Mouse (Mus musculus) myocyte (in vitro differentiated cells): ENCODE results near the gene Gm20388. TPM values are rescaled to one million over a fixed set of nuclear protein-coding genes. Genes with fewer than 3 reads are reported as not detected.

ENCODE experiments used
- H3K27me3 ChIP-seq: one replicate; pipeline ENCODE4 v1.6.1; 2011; ENCODE audit not compliant: control insufficient read depth, insufficient read depth, insufficient read length
- H3K36me3 ChIP-seq: one replicate; pipeline ENCODE4 v1.6.1; 2011; ENCODE audit not compliant: control insufficient read depth, insufficient read depth
- H3K4me2 ChIP-seq: one replicate; pipeline ENCODE4 v1.6.1; 2011; ENCODE audit warnings: low read depth, control low read depth
- H3K4me3 ChIP-seq: one replicate; pipeline ENCODE4 v1.5.1; 2011; ENCODE audit warnings: mild to moderate bottlenecking, control low read depth, moderate library complexity
- H3K79me2 ChIP-seq: one replicate; pipeline ENCODE4 v1.6.1; 2011; ENCODE audit not compliant: control insufficient read depth, insufficient read depth
- H3ac ChIP-seq: one replicate; pipeline ENCODE4 v1.6.1; 2011; ENCODE audit not compliant: control insufficient read depth, insufficient read length
- CEBPB ChIP-seq: IDR thresholded peaks from 2 replicates; pipeline ENCODE4 v1.6.1; 2011; ENCODE audit warnings: mild to moderate bottlenecking, moderate library complexity; ENCODE audit not compliant: poor library complexity, insufficient read depth, severe bottlenecking
- E2F4 ChIP-seq: IDR thresholded peaks from one replicate; pipeline ENCODE4 v1.6.1; 2011; ENCODE audit warnings: mild to moderate bottlenecking, control low read depth, moderate library complexity; ENCODE audit not compliant: insufficient read depth
- MAX ChIP-seq: IDR thresholded peaks from one replicate; pipeline ENCODE4 v1.6.1; 2011; ENCODE audit warnings: low read depth, mild to moderate bottlenecking, control low read depth
- MYOD1 ChIP-seq, 3 experiments: IDR thresholded peaks; one replicate each; pipeline ENCODE4 v1.6.1; 2011; ENCODE audit warnings: control low read depth in 2 of 3, low read depth in 2 of 3, mild to moderate bottlenecking in 2 of 3, moderate library complexity in 1 of 3; ENCODE audit not compliant: insufficient read length in 2 of 3, control insufficient read depth in 1 of 3
- MYOG ChIP-seq, 3 experiments: IDR thresholded peaks; one replicate each; pipeline ENCODE4 v1.6.1; 2011; ENCODE audit warnings: control low read depth in 2 of 3, low read depth in 2 of 3, mild to moderate bottlenecking in 2 of 3; ENCODE audit not compliant: insufficient read length in 2 of 3, control insufficient read depth in 1 of 3, insufficient read depth in 1 of 3
- POLR2A ChIP-seq: IDR thresholded peaks from one replicate; pipeline ENCODE4 v1.6.1; 2011; ENCODE audit warnings: low read depth, mild to moderate bottlenecking, control low read depth, moderate library complexity; ENCODE audit not compliant: insufficient read length
- POLR2AphosphoS2 ChIP-seq: IDR thresholded peaks from one replicate; pipeline ENCODE4 v1.6.1; 2011; ENCODE audit warnings: low read depth, control low read depth; ENCODE audit not compliant: insufficient read length
- REST ChIP-seq: IDR thresholded peaks from one replicate; pipeline ENCODE4 v1.6.1; 2011; ENCODE audit warnings: mild to moderate bottlenecking, control low read depth, moderate library complexity; ENCODE audit not compliant: insufficient read depth, insufficient read length
- SRF ChIP-seq: IDR thresholded peaks from one replicate; pipeline ENCODE4 v1.6.1; 2011; ENCODE audit warnings: low read depth; ENCODE audit not compliant: control insufficient read depth, insufficient read length
- TCF12 ChIP-seq: IDR thresholded peaks from one replicate; pipeline ENCODE4 v1.6.1; 2011; ENCODE audit warnings: mild to moderate bottlenecking, control low read depth; ENCODE audit not compliant: poor library complexity, insufficient read depth, severe bottlenecking
- TCF3 ChIP-seq: IDR thresholded peaks from one replicate; pipeline ENCODE4 v1.6.1; 2011; ENCODE audit warnings: low read depth, control low read depth; ENCODE audit not compliant: insufficient read length
- USF1 ChIP-seq: IDR thresholded peaks from one replicate; pipeline ENCODE4 v1.6.1; 2011; ENCODE audit warnings: low read depth, mild to moderate bottlenecking, control low read depth, moderate library complexity
- polyA plus RNA-seq: library from polyadenylated mRNA; unstranded; fragments of >200 nt; fragmentation: generic; extraction: Trizol; gene quantifications from one replicate; pipeline ENCODE4 v1.2.1, GENCODE M21; 2012; ENCODE audit warnings: missing spikeins

Gm20388 gene
- polyA plus RNA-seq, 1 experiment = 15.3 TPM

DNA sequence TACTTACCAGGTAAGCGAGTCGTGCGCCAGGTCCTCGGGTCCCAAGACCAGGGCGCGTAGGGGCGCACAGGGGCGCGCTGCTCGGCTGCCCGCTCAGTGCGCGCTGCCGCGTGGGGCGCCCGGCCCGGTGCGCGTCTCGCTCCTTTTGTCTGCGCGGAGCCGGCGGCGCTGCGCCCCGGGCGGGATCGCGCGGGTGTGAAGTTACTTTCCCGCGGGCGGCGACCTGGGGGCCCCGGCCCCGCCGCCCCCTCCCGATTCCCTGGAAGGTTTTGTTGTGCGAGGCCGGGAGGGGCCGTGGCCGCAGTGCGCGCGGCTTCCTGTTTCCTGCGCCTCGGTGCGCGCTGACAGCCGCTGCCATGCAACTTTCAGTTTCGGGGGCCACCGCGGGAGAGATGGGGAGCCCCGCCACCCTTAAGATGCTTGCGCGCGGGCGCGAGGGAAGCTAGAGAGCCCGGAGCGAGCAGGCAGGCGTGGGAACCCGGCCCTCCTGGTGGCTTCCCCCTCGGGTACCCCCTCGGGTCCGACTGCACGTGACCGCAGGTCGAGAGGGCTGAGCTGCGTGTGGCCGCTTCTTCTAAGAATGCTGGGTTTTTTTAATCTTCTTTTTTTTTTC lies 578.6 kb downstream of the Gm20388 start:
- TF ChIP-seq TCF3 = no peak
- no peak for TF ChIP-seq CEBPB
- TF ChIP-seq MYOD1 (IDR thresholded peaks at IDR 0.05; ENCODE audit: control insufficient read depth in 1 of 3, insufficient read length in 2 of 3, low read depth in 2 of 3) = no peak
- TF ChIP-seq REST = no peak
- no peak for TF ChIP-seq E2F4
- TF ChIP-seq TCF12 = no peak
- TF ChIP-seq USF1 = peak; percentile 28
- TF ChIP-seq POLR2A = peak; percentile 23
- TF ChIP-seq POLR2AphosphoS2 = no peak
- TF ChIP-seq MYOG (IDR thresholded peaks at IDR 0.05; ENCODE audit: control insufficient read depth in 1 of 3, insufficient read depth in 1 of 3, insufficient read length in 2 of 3, low read depth in 2 of 3) = no peak
- TF ChIP-seq MAX = no peak
- TF ChIP-seq SRF = no peak
- Histone ChIP-seq H3K4me3 (peak overlapping the region; percentile 78), H3ac (peak overlapping the region; percentile 14), H3K36me3 (no peaks in the 10 kb centered on the region), H3K27me3 (no peaks in the 10 kb centered on the region), H3K4me2 (peak overlapping the region; percentile 76), H3K79me2 (peaks cover 44% of the 10 kb centered on the region)

GRCm38 (mm10) chr8:120489771-120490281 lies 579.2 kb downstream of the Gm20388 start:
- Histone ChIP-seq H3K36me3 (no peaks in the 10 kb centered on the region), H3K79me2 (peaks cover 48% of the 10 kb centered on the region), H3ac (peak overlapping the region; percentile 14), H3K4me3 (peak overlapping the region; percentile 78), H3K4me2 (peak overlapping the region; percentile 76), H3K27me3 (no peaks in the 10 kb centered on the region)
- TF ChIP-seq MAX = no peak

- Histone ChIP-seq H3ac (no peak overlapping the region), H3K36me3 (no peaks in the 10 kb centered on the region), H3K79me2 (peaks cover 54% of the 10 kb centered on the region), H3K4me3 (peak overlapping the region; percentile 78), H3K27me3 (no peaks in the 10 kb centered on the region), H3K4me2 (peak overlapping the region; percentile 76)
- TF ChIP-seq TCF12 = no peak
- no peak for TF ChIP-seq MYOD1 (IDR thresholded peaks at IDR 0.05; ENCODE audit: control insufficient read depth in 1 of 3, insufficient read length in 2 of 3, low read depth in 2 of 3)
- TF ChIP-seq POLR2AphosphoS2 = no peak
- TF ChIP-seq E2F4 = no peak
- TF ChIP-seq MYOG (IDR thresholded peaks at IDR 0.05; ENCODE audit: control insufficient read depth in 1 of 3, insufficient read depth in 1 of 3, insufficient read length in 2 of 3, low read depth in 2 of 3) = no peak
- no peak for TF ChIP-seq REST
- no peak for TF ChIP-seq SRF
- no peak for TF ChIP-seq POLR2A
- no peak for TF ChIP-seq USF1
- no peak for TF ChIP-seq TCF3
Observed at GRCm38 (mm10) chr8:120490354-120491141, 579.9 kb downstream of the Gm20388 start.

GRCm38 (mm10) chr8:120491166-120491793 lies 580.6 kb downstream of the Gm20388 start:
- H3ac ChIP-seq = no peak overlapping the region
- H3K27me3 ChIP-seq = no peaks in the 10 kb centered on the region
- TF ChIP-seq CEBPB = no peak
- no peaks in the 10 kb centered on the region for H3K36me3 ChIP-seq
- peaks cover 60% of the 10 kb centered on the region for H3K79me2 ChIP-seq
- H3K4me3 ChIP-seq = no peak overlapping the region
- no peak overlapping the region for H3K4me2 ChIP-seq

DNA sequence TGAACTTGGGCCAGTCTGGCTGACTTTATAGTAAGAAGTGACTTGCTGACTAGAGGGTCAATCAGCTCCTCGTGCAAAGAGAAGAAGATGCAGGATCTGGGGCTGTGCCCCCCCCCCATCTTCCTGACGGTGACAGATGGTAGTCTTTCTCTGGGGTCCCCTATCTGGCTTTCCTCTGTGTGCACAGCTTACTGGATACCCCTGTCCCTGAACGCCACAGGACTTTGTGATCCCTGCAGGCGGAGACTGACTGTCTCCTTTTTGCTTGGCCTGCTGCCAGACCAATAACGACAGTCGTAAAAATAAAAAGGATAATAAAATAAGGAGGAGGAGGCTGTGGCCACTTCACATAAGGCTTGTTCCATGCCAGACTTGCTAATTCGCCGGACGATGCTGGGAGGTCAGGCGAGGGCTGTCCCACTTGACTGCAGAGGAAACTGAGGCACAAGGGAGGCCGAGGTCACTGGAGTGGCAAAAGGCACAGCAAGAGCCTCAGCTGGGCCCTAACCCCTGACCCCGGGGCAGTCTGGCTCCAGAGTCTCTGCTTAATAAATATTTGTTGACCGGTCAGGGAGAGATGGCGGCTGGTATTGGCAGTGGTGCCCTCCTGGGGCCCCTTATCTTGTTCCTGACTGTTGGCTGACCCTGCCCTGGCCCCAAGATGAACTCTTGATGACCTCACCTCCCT lies 581.7 kb downstream of the Gm20388 start:
- Histone ChIP-seq H3ac (no peak overlapping the region), H3K4me2 (peak overlapping the region; percentile 21), H3K36me3 (no peaks in the 10 kb centered on the region), H3K27me3 (no peaks in the 10 kb centered on the region), H3K4me3 (no peak overlapping the region), H3K79me2 (peaks cover 70% of the 10 kb centered on the region)
- TF ChIP-seq CEBPB (no peak), MAX (no peak), E2F4 (no peak), REST (no peak), TCF3 (no peak), SRF (no peak), USF1 (no peak), TCF12 (no peak), POLR2A (no peak), MYOD1 (IDR thresholded peaks at IDR 0.05; ENCODE audit: control insufficient read depth in 1 of 3, insufficient read length in 2 of 3, low read depth in 2 of 3) (no peak), MYOG (IDR thresholded peaks at IDR 0.05; ENCODE audit: control insufficient read depth in 1 of 3, insufficient read depth in 1 of 3, insufficient read length in 2 of 3, low read depth in 2 of 3) (no peak), POLR2AphosphoS2 (no peak)
